21 mouse cellular contexts compared by ENCODE assay signal in genomic region chr5:36383431-36383830, GRCm38 (mm10). TPM values are rescaled to one million over a fixed set of nuclear protein-coding genes. Genes with fewer than 3 reads are reported as not detected.
DNase-seq lines count a peak whose midpoint lies in the region; ATAC-seq and TF ChIP-seq lines count a peak whose summit lies in the region.
"Had no signal": no experiment of that assay in that cellular context is flagged by ENCODE, and none has a peak within 500 bp of the region (broad histone marks: within the 10 kb centered on the region; RNA-seq: fewer than 3 reads in every experiment).

No protein-coding gene starts in this region.

- peaks cover 52 to 77% of the 10 kb centered on the region in 2 experiments for H3K4me1 ChIP-seq in heart, embryonic 14.5 days (ENCODE audit: control insufficient read depth in 2 of 2, insufficient read depth in 2 of 2, low read length in 2 of 2)
- peaks cover 36% of the 10 kb centered on the region for H3K4me1 ChIP-seq in embryonic fibroblast, embryonic 13.5 days (ENCODE audit: control insufficient read depth, insufficient read depth, low read length)

- DNase-seq in heart, adult 11 months = peak; percentile 86
- no peak for DNase-seq in heart, postnatal 25 days (ENCODE audit: low spot score)
- DNase-seq in heart, adult 18-20 months = no peak
- peak; percentile 24 for DNase-seq in Muller cell, postnatal 12 days (ENCODE audit: inconsistent ontology term)
- DNase-seq in right cerebral cortex, postnatal 36 days (ENCODE audit: low spot score in 2 of 2) = no peak
- DNase-seq: adrenal gland, adult 2 months; adrenal gland, postnatal 25 days; cerebellum, adult 18-20 months; cerebellum, adult 9-11 months; embryo, embryonic 11 days; gastrocnemius, postnatal 25 days; kidney, adult 11 months had no signal

- H3K36me3 ChIP-seq in heart, embryonic 14.5 days (ENCODE audit: control insufficient read depth, insufficient read depth, low read length) = no peaks in the 10 kb centered on the region
- H3K36me3 ChIP-seq: embryonic facial prominence, embryonic 12.5 days; forebrain, embryonic 12.5 days; hindbrain, embryonic 13.5 days had no signal

- no peak for TF ChIP-seq CTCF in embryonic fibroblast, embryonic 13.5 days (IDR thresholded peaks at IDR 0.05; ENCODE audit: borderline replicate concordance, insufficient read depth, low read length)

- intact Hi-C loops in heart, postnatal 25 days (cut with DNase I) = no loop called here

- no peaks in the 10 kb centered on the region for H3K27me3 ChIP-seq in heart, embryonic 14.5 days (ENCODE audit: control insufficient read depth, insufficient read depth, low read length)
- H3K27me3 ChIP-seq: embryonic facial prominence, embryonic 12.5 days; forebrain, embryonic 12.5 days; hindbrain, embryonic 13.5 days had no signal

- H3K4me2 ChIP-seq in heart, embryonic 14.5 days (ENCODE audit: low read length) = no peak overlapping the region
- H3K4me2 ChIP-seq: embryonic facial prominence, embryonic 12.5 days; forebrain, embryonic 12.5 days; hindbrain, embryonic 13.5 days had no signal

- ATAC-seq in heart, embryonic 14.5 days (ENCODE audit: insufficient number of reproducible peaks, insufficient read depth, low FRiP score, low read depth) = no peak
- ATAC-seq: forebrain, embryonic 16.5 days; hindbrain, postnatal 0 days had no signal

- WGBS in heart, embryonic 14.5 days = 83% methylated on average over 4 of the region's 4 CpGs

- no peaks in the 10 kb centered on the region for H3K9me3 ChIP-seq in heart, embryonic 14.5 days (ENCODE audit: control insufficient read depth, low read length)
- H3K9me3 ChIP-seq: embryonic facial prominence, embryonic 12.5 days; forebrain, embryonic 12.5 days; hindbrain, embryonic 13.5 days had no signal

- peak overlapping the region in 1 of 2 experiments; percentile 88; a peak in 1 of 4 replicates for H3K27ac ChIP-seq in heart, embryonic 14.5 days (replicated peaks in 1 of 2; ENCODE audit: control insufficient read depth in 1 of 2, insufficient read depth in 1 of 2, low read depth in 2 of 2, low read length in 2 of 2)
- H3K27ac ChIP-seq in embryonic fibroblast, embryonic 13.5 days (ENCODE audit: insufficient read depth, low read length) = peak overlapping the region; percentile 82
- H3K27ac ChIP-seq: heart, adult 2 months; hindbrain, embryonic 13.5 days; hindbrain, postnatal 0 days had no signal

- no peak overlapping the region for H3K4me3 ChIP-seq in heart, embryonic 14.5 days (ENCODE audit: control insufficient read depth in 1 of 2, insufficient read depth in 1 of 2, low read depth in 1 of 2, low read length in 2 of 2)
- no peak overlapping the region for H3K4me3 ChIP-seq in embryonic fibroblast, embryonic 13.5 days (ENCODE audit: insufficient read depth, low read length)
- H3K4me3 ChIP-seq: embryonic facial prominence, embryonic 12.5 days; forebrain, embryonic 12.5 days; heart, adult 2 months; hindbrain, embryonic 13.5 days had no signal

- 0 out of 2 replicates have a peak overlapping the region, but pooled peaks have one; percentile 11 for H3K9ac ChIP-seq in heart, embryonic 14.5 days (ENCODE audit: low read length)
- H3K9ac ChIP-seq: embryonic facial prominence, embryonic 12.5 days; forebrain, embryonic 12.5 days; hindbrain, embryonic 13.5 days had no signal

- no peak for TF ChIP-seq POLR2A in embryonic fibroblast, embryonic 13.5 days (IDR thresholded peaks at IDR 0.05; ENCODE audit: low read depth, low read length)

RNA-seq across cellular contexts. Expression of gene Sorcs2, which starts 14.5 kb away (rescaled TPM):
- 10 to 100 TPM in 1 of 2 experiments, 1 to 10 TPM in 1; 9.7 to 13.1 TPM for total RNA-seq in heart, postnatal 25 days (2021)
- 9.9 and 10.3 TPM in 2 replicates for polyA plus RNA-seq in heart, embryonic 14.5 days (2014; fragmentation: Nextera tagmentation; extraction: Ambion mirVana)
- total RNA-seq in heart, adult 18-20 months (2021) = 10 to 100 TPM in 1 of 2 experiments, 1 to 10 TPM in 1; 8.2 to 11.0 TPM
- 57.1 and 67.1 TPM in 2 replicates for polyA plus RNA-seq in embryonic fibroblast, embryonic 13.5 days (2011; ENCODE audit: insufficient read length, low read depth, missing spikeins)
- total RNA-seq: common myeloid progenitor, adult 5-6 weeks had no signal

Comparison
In these comparisons a context has a peak if more than half of its experiments do, and no peak if none do; other contexts are left out.
1. DNase-seq: peak in heart, adult 11 months (single experiment) and Muller cell, postnatal 12 days (single experiment); none in heart, postnatal 25 days (single experiment), heart, adult 18-20 months (0 of 2) and right cerebral cortex, postnatal 36 days (0 of 2).